Mouse (Mus musculus): ENCODE data around the gene Opalin. TPM values are rescaled to one million over a fixed set of nuclear protein-coding genes. Genes with fewer than 3 reads are reported as not detected.

Gene Opalin
- polyA plus RNA-seq, 1 experiment from 2014 or later = not detected

- H3K4me2 ChIP-seq (ENCODE audit: low read length) = no peak overlapping the region
- peaks cover 3% of the 10 kb centered on the region; the same call in 1 of the 2 replicates for H3K27me3 ChIP-seq (replicated peaks; ENCODE audit: control insufficient read depth, insufficient read depth, low read length)
- no peak overlapping the region for H3K27ac ChIP-seq (ENCODE audit: low read length)
- no peak overlapping the region for H3K4me3 ChIP-seq (replicated peaks; ENCODE audit: low read length)
- WGBS = 20% methylated on average over 9 of the region's 9 CpGs
- peaks cover 4% of the 10 kb centered on the region for H3K4me1 ChIP-seq (replicated peaks; ENCODE audit: control insufficient read depth, insufficient read depth, low read length)
- H3K9me3 ChIP-seq (ENCODE audit: control insufficient read depth, low read length) = no peaks in the 10 kb centered on the region
- H3K36me3 ChIP-seq (ENCODE audit: control insufficient read depth, insufficient read depth) = no peaks in the 10 kb centered on the region
- no peak overlapping the region for H3K9ac ChIP-seq (replicated peaks; ENCODE audit: low read depth, low read length)
- no peak for ATAC-seq
These were observed 62.9 kb downstream of the Opalin start for GRCm38 (mm10) chr19:41014003-41014402.

- Histone ChIP-seq H3K27ac (ENCODE audit: low read length) (no peak overlapping the region), H3K4me3 (replicated peaks; ENCODE audit: low read length) (no peak overlapping the region), H3K4me1 (replicated peaks; ENCODE audit: control insufficient read depth, insufficient read depth, low read length) (peaks cover 4% of the 10 kb centered on the region), H3K9ac (replicated peaks; ENCODE audit: low read depth, low read length) (no peak overlapping the region), H3K4me2 (ENCODE audit: low read length) (no peak overlapping the region), H3K9me3 (ENCODE audit: control insufficient read depth, low read length) (no peaks in the 10 kb centered on the region), H3K27me3 (replicated peaks; ENCODE audit: control insufficient read depth, insufficient read depth, low read length) (peaks cover 3% of the 10 kb centered on the region; the same call in 1 of the 2 replicates), H3K36me3 (ENCODE audit: control insufficient read depth, insufficient read depth) (no peaks in the 10 kb centered on the region)
- WGBS = 2% methylated on average over 5 of the region's 5 CpGs
- ATAC-seq = no peak
These were observed 63.3 kb downstream of the Opalin start for GRCm38 (mm10) chr19:41013591-41013990.

Other genes with a start within 250 kb of the Opalin start
- gene Ccnj, start 245.8 kb downstream of the Opalin start, polyA plus RNA-seq (2015; fragmentation: Nextera tagmentation; extraction: Ambion mirVana) = 23.2 and 24.9 TPM in 2 replicates
- gene Zfp518a, start 182.4 kb downstream of the Opalin start, polyA plus RNA-seq (2015; fragmentation: Nextera tagmentation; extraction: Ambion mirVana) = 6.4 and 6.8 TPM in 2 replicates
- gene Blnk, start 82.6 kb downstream of the Opalin start, polyA plus RNA-seq (2015; fragmentation: Nextera tagmentation; extraction: Ambion mirVana) = 0.51 and 0.56 TPM in 2 replicates
- gene Dntt, start 47.8 kb downstream of the Opalin start, polyA plus RNA-seq (2015; fragmentation: Nextera tagmentation; extraction: Ambion mirVana) = not detected in 2 replicates
- gene Tll2, start 129.7 kb upstream of the Opalin start, polyA plus RNA-seq (2015; fragmentation: Nextera tagmentation; extraction: Ambion mirVana) = 0.61 and 0.67 TPM in 2 replicates
- gene Tm9sf3, start 186.9 kb upstream of the Opalin start, polyA plus RNA-seq (2015; fragmentation: Nextera tagmentation; extraction: Ambion mirVana) = 88.7 and 104 TPM in 2 replicates

All from forebrain, embryonic 16.5 days (tissue).